Mouse (Mus musculus) erythroblast, embryonic 14.5 days (primary cell): Measurements from ENCODE around the gene Efna3.

Experiments
- GATA1 ChIP-seq: IDR thresholded peaks from 2 replicates; pipeline ENCODE4 v1.6.1; 2012; ENCODE audit warnings: low read length, inconsistent platforms, mixed read lengths
- TAL1 ChIP-seq: IDR thresholded peaks from 3 replicates; pipeline ENCODE4 v1.6.1; 2012; ENCODE audit warnings: low read length, inconsistent platforms, mixed read lengths

DNA sequence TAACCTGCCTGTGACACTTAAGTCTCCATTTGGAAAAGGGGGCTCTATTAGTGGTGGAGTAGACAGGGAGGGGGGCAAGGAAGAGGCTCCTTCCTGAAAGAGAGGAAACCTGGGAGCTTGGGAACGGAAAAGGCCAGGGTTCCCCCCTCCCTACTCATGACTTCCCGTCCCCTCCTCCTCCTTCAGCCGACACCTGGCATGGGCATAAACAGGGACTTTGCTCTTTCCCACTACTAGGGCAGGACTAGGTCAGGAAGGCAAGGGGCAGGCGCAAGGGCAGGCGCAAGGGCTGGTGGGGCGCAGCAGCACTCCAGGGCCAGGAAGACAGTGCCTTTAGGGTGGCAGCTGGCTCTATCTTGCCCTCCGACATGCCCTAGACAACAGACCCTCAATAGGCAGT lies 44.7 kb downstream of the Efna3 start:
- no peak for TF ChIP-seq GATA1
- TF ChIP-seq TAL1: no peak
